Mouse (Mus musculus) brain, embryonic 18.5 days (tissue): Measurements from ENCODE around the gene Ntf3.

Experiments used
- DNase-seq: peaks from one replicate; pipeline ENCODE4 v3.0.0-alpha.2; 2012; ENCODE audit warnings: low read depth, low spot score

The Ntf3 gene

DNA sequence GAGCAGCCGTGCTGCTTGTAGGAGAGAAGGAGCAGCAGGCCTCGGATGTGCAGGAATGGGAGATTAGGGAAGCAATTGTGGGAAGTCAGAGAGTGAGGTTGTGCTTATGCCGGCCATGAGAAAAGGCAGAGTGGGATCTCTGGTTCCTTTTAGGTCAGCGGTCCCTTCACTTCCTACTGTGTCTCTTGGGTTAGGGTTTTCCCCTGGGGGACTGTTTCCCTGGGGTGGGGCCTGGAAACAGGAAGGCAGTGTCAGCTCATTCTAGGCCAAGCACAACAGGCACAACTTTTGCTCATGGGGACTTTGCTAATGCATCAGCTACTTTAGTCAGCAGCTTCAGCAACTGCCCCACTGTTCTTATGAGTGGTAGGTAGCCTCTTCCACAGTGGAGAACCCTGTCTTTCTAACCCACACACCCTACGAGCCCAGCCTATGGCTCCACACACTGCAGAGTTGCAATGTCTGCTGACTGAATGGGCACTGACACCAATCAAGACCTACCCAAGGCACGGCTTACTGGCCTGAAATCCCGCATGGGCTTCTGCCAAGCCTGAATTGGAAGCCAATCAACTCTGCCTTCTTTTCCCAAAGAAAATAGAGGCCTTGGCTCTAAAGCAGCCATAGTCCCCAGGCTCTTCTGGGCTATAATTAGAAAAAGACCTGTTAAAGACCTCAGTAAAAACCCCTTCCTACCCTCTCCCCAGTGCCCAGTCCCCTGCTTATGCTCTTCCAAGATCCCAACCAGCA lies 60.5 kb downstream of the Ntf3 start:
- DNase-seq = peak; percentile 34

DNA sequence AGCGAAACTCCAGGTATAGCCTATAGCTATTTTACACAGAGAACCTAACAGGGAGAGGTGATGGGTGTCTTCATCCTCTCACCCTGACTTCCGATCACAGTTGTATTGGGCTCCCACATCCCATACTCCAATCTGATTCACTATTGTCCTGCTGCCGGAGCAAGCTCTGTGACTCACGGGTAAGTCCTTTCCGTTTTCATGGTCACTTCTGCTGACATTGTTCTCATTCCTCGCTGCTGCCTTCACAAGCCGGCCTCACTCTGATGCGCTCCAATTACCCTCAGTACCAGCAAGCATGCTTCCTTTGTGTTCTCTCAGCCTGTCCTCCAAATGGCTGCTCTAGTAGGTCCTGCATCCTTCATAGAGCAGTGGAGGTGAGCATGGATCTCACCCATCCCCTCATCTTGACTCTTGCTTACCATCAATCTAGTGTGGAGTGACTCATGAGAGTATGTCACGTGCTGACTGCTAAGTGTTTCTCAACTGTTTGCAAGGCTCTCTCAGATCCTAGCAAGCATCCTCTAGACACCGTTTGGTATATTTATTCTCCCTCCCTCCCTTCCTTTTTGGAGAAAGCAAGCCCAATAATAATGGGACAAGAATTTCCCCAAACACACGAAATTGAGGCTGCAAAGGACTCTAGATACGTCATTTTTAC lies 61.5 kb downstream of the Ntf3 start:
- DNase-seq = no peak

DNA sequence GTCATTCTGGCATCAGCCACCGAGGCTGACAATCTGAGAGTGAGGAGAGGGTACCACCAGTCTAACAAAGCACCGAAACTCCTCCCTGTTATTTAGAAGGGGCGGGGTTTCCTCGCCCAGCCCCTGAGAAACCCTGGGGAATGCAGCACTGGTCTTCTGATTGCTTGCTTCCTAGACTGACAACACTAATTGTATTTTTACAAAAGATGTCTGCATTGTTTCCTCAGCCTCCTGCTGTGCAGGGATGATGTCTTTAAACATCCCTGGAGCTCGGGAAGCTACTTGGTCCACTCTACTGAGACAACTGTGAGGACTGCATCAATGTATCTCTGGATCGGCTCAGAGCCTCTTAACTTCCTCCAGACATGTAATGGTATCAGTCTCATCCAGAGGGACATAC lies 64.1 kb downstream of the Ntf3 start:
- no peak for DNase-seq

DNA sequence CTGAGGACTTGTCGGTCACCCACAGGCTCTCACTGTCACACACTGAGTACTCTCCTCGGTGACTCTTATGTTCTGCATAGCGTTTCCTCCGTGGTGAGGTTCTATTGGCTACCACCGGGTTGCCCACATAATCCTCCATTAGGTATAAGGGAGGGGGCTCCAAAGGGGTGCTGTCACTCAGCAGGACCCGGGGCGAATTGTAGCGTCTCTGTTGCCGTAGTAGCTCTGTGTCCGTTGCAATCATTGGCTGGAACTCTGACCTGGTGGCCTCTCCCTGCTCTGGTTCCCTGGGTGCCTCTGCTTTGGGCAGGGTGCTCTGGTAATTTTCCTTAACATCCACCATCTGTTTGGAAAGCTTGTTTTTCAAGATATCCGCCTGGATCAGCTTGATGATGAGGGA lies 64.7 kb downstream of the Ntf3 start:
- DNase-seq = no peak

DNA sequence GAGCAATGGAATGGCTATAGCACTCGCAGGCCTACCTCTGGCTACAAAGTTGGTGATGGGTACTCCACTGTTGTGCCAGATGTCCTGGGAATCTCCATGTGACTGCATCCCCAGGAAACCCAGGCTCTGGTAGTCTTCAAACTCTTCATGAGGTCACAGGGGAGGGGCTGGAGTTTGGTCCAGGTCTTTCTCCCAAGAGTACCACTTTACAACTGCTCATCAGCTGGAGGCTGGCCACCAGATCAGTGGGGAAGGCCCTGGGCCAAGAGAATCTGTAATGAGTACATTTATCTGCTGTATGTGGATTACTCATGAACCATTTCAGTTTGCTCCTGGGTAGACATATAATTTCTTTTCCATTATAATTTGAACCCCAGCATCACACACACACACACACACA lies 66.1 kb downstream of the Ntf3 start:
- no peak for DNase-seq

DNA sequence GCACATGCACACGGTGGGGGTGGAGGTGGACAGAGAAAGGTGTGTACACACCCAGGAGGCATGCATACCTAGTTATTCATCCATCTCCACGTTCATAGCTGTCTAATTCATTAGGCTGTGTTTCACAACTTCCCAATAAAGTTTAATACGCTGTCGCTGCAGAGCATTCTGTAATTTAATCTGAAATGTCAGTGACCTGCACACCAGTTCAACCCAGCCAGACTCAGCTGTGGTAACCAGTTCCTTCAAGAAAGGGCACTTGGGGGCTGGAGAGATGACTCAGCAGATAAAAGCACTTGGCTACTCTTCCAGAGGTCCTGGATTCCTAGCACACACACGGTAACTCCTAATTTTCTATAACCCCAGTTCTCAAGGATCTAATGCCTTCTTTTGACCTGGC lies 69.2 kb downstream of the Ntf3 start:
- DNase-seq = no peak

DNA sequence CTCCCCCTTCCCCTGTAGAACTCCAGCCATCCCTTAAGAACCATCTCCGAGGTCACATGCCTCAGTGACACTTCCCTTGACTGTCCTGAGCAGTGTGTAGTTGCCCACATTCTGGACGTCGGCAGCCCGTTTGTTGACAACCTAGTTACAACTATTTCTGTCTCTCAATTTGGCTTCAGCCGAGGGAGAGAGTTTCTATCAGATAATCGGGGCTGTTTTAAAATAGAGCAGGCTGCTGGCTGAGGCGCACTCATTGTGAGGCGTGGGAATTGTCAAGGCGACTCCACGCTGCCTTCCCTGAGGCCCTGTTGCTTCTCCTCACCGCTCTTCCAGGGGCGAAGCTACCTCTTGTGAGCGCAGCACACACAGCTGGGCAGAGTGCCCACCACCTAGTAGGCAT lies 70.6 kb downstream of the Ntf3 start:
- no peak for DNase-seq

DNA sequence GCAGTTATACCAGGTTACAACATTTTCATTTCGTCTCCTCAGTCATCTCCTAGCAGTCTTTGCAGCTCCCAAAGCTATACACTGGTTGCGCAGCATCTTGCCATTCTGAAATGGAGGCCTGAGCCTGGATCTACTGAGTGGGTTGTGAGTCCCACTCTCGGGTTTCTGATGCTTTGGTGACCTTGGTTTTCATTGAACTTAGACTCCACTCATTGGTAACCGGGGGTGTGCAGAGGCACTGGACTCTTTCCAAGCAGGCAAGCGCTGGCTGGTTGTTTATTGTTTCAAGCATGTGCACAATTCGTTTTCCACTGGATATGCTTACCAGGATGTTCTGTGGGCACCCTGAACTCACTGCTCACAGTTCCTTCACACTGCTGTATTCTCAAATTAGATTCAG lies 71.7 kb downstream of the Ntf3 start:
- DNase-seq = no peak

DNA sequence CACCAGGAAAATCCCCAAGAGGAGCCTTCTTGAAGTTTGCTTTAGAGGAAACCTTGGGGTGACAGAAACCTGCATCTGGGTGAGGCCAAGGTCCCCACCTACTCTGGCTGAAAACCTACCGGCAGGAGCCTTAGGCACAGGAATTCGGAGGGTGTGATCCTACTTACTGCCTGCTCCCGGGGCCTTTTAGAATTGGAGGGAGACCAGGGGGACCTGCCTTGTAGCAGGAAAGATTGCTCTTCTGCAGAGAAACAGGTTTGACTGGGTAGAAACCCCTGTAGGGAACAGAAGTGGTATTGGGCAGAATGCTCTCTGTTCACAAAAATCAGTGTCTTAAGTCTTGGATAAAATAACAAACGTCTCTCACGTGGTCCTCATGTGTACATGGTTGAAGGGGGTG lies 74.7 kb downstream of the Ntf3 start:
- DNase-seq = no peak

DNA sequence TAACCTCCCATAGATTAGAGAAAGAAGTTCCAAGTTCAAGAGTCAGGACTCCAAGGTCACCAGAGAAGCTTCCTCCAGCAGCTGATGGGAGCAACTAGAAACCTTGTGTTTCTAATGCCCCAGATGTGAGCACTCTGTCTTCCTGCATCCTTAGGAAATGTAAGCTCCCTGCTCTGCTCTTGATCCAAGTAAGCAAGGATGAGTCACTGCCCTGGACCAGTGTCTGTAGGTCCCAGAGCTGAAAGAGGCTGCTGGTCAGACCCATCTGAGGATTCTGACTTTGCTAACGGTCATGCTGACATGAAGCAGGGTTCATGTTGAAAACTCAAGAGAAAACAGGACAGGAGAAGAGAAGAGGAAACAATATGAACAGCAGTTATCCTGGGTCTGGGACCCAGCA lies 76.6 kb downstream of the Ntf3 start:
- DNase-seq = no peak

DNA sequence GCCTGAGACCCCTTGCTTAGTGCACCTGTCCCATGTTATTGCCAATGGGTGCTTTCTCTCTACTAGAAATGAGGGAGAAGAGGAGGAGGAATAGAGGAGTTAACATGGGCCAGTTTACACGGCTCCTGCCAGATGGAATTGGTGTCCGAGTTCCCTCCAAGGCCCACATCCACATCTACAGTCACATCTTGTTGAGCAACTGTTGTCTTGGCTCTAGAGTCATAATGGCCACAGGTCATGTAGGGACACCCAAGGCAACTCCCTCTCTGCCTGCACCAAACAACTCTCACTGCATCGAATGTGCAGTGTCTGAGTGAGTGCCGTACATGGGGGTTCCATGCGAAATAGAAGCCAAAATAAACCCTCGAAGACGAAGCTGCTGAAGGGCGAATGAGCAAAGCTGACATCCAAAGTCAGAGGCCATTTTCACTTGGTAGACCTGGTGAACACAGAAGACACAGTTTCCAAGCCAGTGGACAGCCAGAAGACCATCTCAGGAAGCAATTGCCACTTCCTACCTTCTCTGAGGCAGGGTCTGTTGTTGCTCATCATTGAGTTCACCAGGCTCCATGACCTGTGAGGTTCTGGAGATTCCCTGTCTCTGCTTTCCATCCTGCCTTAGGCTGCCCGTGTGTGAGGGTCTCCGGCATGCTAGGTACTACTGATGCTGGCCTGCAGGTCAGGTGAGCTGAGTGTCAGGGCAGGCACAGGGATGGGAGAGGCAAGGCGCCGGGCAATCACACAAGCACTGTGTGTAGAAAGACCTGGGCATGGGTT lies 78.0 kb downstream of the Ntf3 start:
- DNase-seq = no peak

DNA sequence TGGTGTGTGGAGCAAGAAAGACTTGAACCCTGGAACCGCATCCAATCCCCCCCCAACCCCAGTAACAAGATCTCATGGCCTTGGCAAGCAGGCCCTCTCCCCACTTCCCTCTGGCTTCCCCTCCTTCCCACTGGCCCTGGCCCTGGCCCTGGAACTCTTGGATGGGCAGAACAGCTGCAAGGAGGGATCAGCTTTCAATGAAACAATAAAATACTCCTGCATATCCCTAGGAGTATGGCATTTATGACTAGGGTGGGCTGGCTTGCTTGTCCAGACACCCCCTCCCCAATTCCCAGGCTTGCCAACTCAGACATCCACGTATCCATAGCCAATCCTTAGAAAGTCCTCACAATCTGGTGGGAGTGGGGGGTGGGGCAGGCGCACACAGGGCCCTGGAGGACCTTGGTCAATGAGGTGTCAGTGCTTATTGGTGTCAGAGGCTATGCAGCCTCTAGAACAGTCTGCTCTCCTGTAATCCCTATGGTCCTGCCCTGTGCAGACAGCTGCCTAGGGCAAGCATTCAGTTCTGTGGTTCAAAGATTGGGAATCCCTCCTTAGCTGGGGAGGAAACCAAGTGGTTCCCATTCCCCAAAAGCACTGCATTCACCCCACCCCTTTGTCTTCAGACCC lies 80.3 kb downstream of the Ntf3 start:
- no peak for DNase-seq

DNA sequence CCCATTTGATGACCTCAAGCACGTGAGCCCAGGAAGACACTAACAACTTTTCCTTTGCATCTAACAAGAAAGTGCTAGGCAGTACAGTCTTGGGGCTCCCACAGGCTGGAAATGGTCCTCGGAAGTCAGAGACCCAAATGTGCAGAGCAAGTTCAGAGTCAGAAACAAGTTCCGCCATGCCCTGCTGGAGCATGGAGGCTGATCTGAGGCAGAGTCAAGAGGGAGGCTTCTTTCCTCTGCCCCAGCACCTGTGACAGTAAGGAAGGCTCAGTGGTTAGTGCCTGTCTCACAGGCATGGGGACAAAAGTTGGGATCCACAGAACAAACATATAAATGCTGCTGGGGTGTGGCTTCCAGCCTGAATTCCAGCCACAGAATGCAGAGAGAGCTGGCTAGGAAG lies 86.2 kb downstream of the Ntf3 start:
- no peak for DNase-seq

DNA sequence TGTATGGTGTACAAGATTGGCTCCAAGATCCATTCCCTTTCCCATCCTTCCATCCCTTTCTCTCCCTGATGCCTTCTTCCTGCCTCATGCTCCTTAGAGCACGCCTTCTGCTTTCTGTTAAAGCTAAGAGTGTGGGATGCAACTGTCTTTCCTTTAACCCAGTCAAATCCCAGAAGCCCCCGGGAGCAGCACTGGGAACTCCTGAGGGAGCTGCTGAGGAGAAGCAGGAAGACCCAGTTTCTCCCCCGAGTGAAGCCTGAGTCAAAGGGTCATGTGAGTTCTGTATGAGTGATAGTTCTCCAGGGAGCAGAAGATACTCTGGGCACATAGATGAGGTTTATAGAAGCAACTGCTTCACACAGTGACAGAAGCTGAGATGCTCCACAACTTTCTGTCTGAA lies 109.0 kb downstream of the Ntf3 start:
- no peak for DNase-seq

DNA sequence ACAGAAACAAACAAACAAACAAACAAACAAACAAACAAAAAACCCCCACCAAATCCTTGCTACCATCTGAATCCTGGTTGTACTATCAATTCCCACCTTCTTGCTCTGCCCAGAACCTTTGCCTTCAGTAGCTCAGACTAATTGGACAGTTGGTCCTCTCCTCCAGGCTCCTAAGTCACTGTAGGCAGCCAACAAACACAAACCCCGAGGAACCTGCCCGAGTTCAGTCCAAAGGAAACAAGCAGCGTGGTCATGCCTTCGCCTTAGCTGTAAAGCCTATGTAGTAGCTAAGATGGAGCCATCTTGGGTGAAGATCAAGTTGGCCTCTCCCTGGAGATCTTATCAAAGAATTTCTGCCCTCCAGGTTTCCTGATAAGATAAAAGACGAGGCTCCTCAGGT lies 113.6 kb downstream of the Ntf3 start:
- no peak for DNase-seq
